Mouse (Mus musculus) liver, embryonic 11.5 days (tissue): ENCODE data around the gene Dnajc16. TPM values are rescaled to one million over a fixed set of nuclear protein-coding genes. Genes with fewer than 3 reads are reported as not detected.

Source experiments
- ATAC-seq: fragments of 200-750 bp; cut with Nextera tagmentation; replicated peaks from 2 replicates; pipeline ENCODE4 v1.8.0; 2017; ENCODE audit warnings: moderate number of reproducible peaks, mild to moderate bottlenecking, moderate TSS enrichment, moderate library complexity; ENCODE audit not compliant: low FRiP score
- DNase-seq: peaks from one replicate; pipeline ENCODE4 v3.0.0-alpha.2; 2017; ENCODE audit warnings: low spot score
- H3K27ac ChIP-seq: fragments of 300-500 bp; sonication (generic); 2 replicates; pipeline ENCODE4 v1.5.1; 2014; ENCODE audit warnings: mild to moderate bottlenecking, low read depth, low read length, control low read depth
- H3K27me3 ChIP-seq: fragments of 300-500 bp; sonication (generic); replicated peaks from 2 replicates; pipeline ENCODE4 v1.6.1; 2014; ENCODE audit warnings: low read length, mixed read lengths; ENCODE audit not compliant: control insufficient read depth, insufficient read depth
- H3K36me3 ChIP-seq: fragments of 300-500 bp; sonication (generic); 2 replicates; pipeline ENCODE4 v1.6.1; 2014; ENCODE audit warnings: mild to moderate bottlenecking, low read length, moderate library complexity, mixed read lengths; ENCODE audit not compliant: control insufficient read depth, insufficient read depth
- H3K4me1 ChIP-seq: fragments of 300-500 bp; sonication (generic); replicated peaks from 2 replicates; pipeline ENCODE4 v1.6.1; 2014; ENCODE audit warnings: low read length, mixed read lengths; ENCODE audit not compliant: control insufficient read depth, insufficient read depth
- H3K4me2 ChIP-seq: fragments of 300-500 bp; sonication (generic); 2 replicates; pipeline ENCODE4 v1.6.1; 2014; ENCODE audit warnings: mild to moderate bottlenecking, control low read depth, moderate library complexity
- H3K4me3 ChIP-seq: fragments of 300-500 bp; sonication (generic); 2 replicates; pipeline ENCODE4 v1.5.1; 2014; ENCODE audit warnings: low read depth, low read length, control low read depth
- H3K9ac ChIP-seq: fragments of 300-500 bp; sonication (generic); 2 replicates; pipeline ENCODE4 v1.6.1; 2014; ENCODE audit warnings: low read depth, low read length, control low read depth
- H3K9me3 ChIP-seq: fragments of 300-500 bp; sonication (generic); 2 replicates; pipeline ENCODE4 v1.6.1; 2016; ENCODE audit warnings: low read length, inconsistent platforms, mixed read lengths; ENCODE audit not compliant: control insufficient read depth
- WGBS: fragments of 180-500 bp; shearing (Covaris S2); extraction: QIAGEN DNeasy Blood & Tissue Kit; methylation state at CpG from one replicate; pipeline ENCODE4 v1.1.7; 2014; 5-methylcytosine and 5-hydroxymethylcytosine counted together
- polyA plus RNA-seq: library from polyadenylated mRNA; unstranded; fragments of >200 nt; fragmentation: Nextera tagmentation; extraction: Ambion mirVana; gene quantifications from 2 replicates; pipeline ENCODE4 v1.2.1, GENCODE M21; 2014

Gene Dnajc16
- polyA plus RNA-seq, 1 experiment from 2014 or later: 4.0 TPM

DNA sequence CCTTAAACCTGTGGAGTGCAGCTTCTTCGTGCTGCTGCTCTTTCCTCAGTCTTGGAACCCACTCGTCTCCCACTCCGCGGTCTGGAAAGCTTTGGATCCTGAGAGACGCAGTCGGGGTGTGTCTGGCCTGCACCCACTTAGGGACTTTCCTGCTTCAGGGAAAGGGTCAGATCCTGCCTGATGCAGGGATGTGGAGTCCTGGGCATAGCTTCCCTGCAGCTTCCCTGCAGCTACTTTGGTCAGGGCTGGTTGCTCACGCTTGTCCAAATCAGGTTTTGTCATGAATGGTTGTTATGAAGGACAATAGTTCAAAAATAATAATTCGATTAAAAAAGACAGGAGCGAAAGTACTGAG, 55.5 kb downstream of the Dnajc16 start:
- ATAC-seq (no peak; the same call in 1 of the 2 replicates), DNase-seq (no peak)
- Histone ChIP-seq H3K9ac (no peak overlapping the region), H3K4me1 (peaks cover 8% of the 10 kb centered on the region), H3K36me3 (no peaks in the 10 kb centered on the region), H3K9me3 (no peaks in the 10 kb centered on the region), H3K27ac (no peak overlapping the region), H3K4me2 (peak overlapping the region; percentile 66), H3K4me3 (peak overlapping the region; percentile 41; the same call in 1 of the 2 replicates), H3K27me3 (no peaks in the 10 kb centered on the region)
- 30% methylated on average over 9 of the region's 9 CpGs for WGBS

- DNase-seq (peak; percentile 83), ATAC-seq (peak; percentile 95)
- peaks cover 8% of the 10 kb centered on the region for H3K4me1 ChIP-seq
- H3K27me3 ChIP-seq: no peaks in the 10 kb centered on the region
- H3K36me3 ChIP-seq: no peaks in the 10 kb centered on the region
- H3K9ac ChIP-seq: peak overlapping the region; percentile 55; the same call in 1 of the 2 replicates
- 0 out of 2 replicates have a peak overlapping the region, but pooled peaks have one; percentile 1 for H3K27ac ChIP-seq
- peak overlapping the region; percentile 41 for H3K4me3 ChIP-seq
- H3K4me2 ChIP-seq: peak overlapping the region; percentile 66
- whole genome bisulfite sequencing: 11% methylated on average over 24 of the region's 24 CpGs
- no peaks in the 10 kb centered on the region for H3K9me3 ChIP-seq
These were observed 56.1 kb downstream of the Dnajc16 start for GRCm38 (mm10) chr4:141734446-141735205.

GRCm38 (mm10) chr4:141731766-141732165, 59.0 kb downstream of the Dnajc16 start:
- Histone ChIP-seq H3K27ac (peak overlapping the region; percentile 36; the same call in 1 of the 2 replicates), H3K4me3 (no peak overlapping the region), H3K9me3 (no peaks in the 10 kb centered on the region), H3K4me2 (no peak overlapping the region), H3K27me3 (no peaks in the 10 kb centered on the region), H3K9ac (no peak overlapping the region), H3K36me3 (no peaks in the 10 kb centered on the region), H3K4me1 (peaks cover 8% of the 10 kb centered on the region)
- ATAC-seq (no peak), DNase-seq (no peak)
- 58% methylated on average over 5 of the region's 5 CpGs for WGBS

GRCm38 (mm10) chr4:141730401-141730800, 60.3 kb downstream of the Dnajc16 start:
- no peak overlapping the region for H3K27ac ChIP-seq
- no peak overlapping the region for H3K4me3 ChIP-seq
- H3K36me3 ChIP-seq: no peaks in the 10 kb centered on the region
- H3K4me1 ChIP-seq: peaks cover 10% of the 10 kb centered on the region
- ATAC-seq: no peak
- DNase-seq: no peak
- H3K9ac ChIP-seq: no peak overlapping the region
- WGBS: 86% methylated on average over 13 of the region's 13 CpGs
- no peaks in the 10 kb centered on the region for H3K27me3 ChIP-seq
- no peak overlapping the region for H3K4me2 ChIP-seq
- no peaks in the 10 kb centered on the region for H3K9me3 ChIP-seq

DNA sequence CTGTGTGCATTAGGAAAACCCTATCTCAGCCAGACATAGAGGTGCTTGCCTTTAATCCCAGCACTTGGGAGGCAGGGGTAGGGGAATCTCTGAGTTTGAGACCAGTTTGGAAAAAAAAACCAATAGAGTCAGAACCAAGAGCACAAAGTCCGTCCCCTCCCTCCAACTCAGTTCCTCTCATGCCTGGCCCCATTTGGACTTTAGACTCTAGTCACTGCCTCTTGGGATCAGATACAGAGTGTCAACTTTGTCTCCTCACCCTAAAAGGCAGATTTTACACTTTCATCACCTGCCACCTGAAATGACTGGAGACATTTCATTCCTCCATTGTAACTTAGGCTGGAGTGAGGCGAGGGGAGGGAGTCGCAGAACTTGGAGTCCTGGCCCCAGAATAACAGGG, 61.5 kb downstream of the Dnajc16 start:
- H3K9me3 ChIP-seq: no peaks in the 10 kb centered on the region
- no peaks in the 10 kb centered on the region for H3K36me3 ChIP-seq
- no peak overlapping the region for H3K4me3 ChIP-seq
- 78% methylated on average over 3 of the region's 3 CpGs for WGBS
- no peak for DNase-seq
- H3K9ac ChIP-seq: no peak overlapping the region
- H3K27me3 ChIP-seq: no peaks in the 10 kb centered on the region
- H3K27ac ChIP-seq: 0 out of 2 replicates have a peak overlapping the region, but pooled peaks have one; percentile 13
- no peak overlapping the region for H3K4me2 ChIP-seq
- no peak for ATAC-seq
- peaks cover 6% of the 10 kb centered on the region; the same call in 1 of the 2 replicates for H3K4me1 ChIP-seq

DNA sequence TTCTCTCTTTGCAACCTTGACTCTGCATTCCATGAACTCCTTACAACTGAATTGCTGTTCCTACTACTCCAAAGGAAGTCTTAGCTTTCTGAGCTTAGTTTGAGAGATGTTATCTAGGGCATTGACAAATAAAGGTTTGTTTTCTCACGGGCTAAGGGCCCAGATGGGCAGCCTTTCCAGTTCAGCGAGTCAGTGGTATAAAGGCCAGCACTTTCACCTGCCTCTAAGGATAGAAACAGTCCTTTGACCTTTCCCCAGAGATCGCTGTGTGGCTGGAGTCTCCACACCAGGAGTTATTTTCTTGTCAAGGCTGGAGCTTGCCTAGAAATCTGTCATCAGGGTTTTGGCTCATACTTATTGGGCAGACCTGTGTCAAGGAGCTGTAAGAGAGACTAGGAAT, 65.0 kb downstream of the Dnajc16 start:
- Histone ChIP-seq H3K4me3 (no peak overlapping the region), H3K4me1 (peaks cover 21% of the 10 kb centered on the region), H3K9me3 (no peaks in the 10 kb centered on the region), H3K27me3 (no peaks in the 10 kb centered on the region), H3K27ac (no peak overlapping the region), H3K36me3 (peaks cover 1% of the 10 kb centered on the region; the same call in 1 of the 2 replicates), H3K9ac (no peak overlapping the region), H3K4me2 (no peak overlapping the region)
- DNase-seq: no peak
- 51% methylated on average over 3 of the region's 3 CpGs for WGBS
- no peak for ATAC-seq

DNA sequence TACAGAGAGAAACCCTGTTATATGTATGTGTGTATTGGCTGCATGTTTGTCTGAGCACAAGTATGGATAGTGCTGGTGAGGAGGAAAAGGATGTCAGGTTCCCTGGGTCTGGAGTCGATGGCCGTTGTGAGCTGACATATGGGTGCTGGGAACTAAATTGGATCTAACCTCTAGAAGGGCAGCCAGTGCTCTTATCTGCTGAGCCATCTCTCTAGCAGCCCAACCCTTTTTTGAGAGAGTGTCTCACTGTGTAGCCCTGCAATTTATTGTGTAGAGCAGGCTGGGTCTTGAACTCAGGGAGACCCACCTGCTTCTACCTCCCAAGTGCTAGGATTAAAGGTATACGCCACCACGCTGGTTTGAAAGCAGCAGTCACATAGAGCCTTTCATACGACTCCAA, 65.5 kb downstream of the Dnajc16 start:
- Histone ChIP-seq H3K27ac (no peak overlapping the region; the same call in 1 of the 2 replicates), H3K36me3 (peaks cover 4% of the 10 kb centered on the region), H3K4me2 (no peak overlapping the region), H3K9me3 (no peaks in the 10 kb centered on the region), H3K9ac (no peak overlapping the region), H3K4me1 (peaks cover 21% of the 10 kb centered on the region), H3K4me3 (no peak overlapping the region), H3K27me3 (no peaks in the 10 kb centered on the region)
- ATAC-seq (no peak), DNase-seq (no peak)
- 75% methylated on average over 5 of the region's 5 CpGs for WGBS

DNA sequence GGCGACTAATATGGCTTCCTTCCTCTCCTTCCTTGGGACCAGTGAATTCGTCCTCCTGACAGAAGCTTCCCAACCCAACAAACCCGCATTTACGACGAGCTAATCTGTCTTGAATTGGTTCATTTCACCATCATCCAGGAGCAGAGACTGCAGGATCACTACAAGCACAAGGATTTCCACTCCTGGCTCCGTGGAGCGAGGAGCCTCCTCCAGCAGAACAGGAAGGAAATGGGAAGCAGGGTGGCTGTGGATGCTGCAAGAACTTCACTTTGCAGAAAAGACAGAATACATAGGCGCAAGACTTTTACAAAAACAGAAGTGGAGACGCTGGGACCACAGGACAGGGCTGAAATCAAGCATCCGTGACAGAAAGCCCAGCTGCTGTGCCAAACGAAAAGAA, 66.1 kb downstream of the Dnajc16 start:
- Histone ChIP-seq H3K27ac (no peak overlapping the region; the same call in 1 of the 2 replicates), H3K36me3 (peaks cover 10% of the 10 kb centered on the region), H3K4me3 (no peak overlapping the region), H3K4me1 (peaks cover 26% of the 10 kb centered on the region), H3K27me3 (no peaks in the 10 kb centered on the region), H3K9ac (no peak overlapping the region), H3K9me3 (no peaks in the 10 kb centered on the region), H3K4me2 (peak overlapping the region; percentile 6; the same call in 1 of the 2 replicates)
- DNase-seq (no peak), ATAC-seq (no peak)
- 54% methylated on average over 11 of the region's 11 CpGs for WGBS

DNA sequence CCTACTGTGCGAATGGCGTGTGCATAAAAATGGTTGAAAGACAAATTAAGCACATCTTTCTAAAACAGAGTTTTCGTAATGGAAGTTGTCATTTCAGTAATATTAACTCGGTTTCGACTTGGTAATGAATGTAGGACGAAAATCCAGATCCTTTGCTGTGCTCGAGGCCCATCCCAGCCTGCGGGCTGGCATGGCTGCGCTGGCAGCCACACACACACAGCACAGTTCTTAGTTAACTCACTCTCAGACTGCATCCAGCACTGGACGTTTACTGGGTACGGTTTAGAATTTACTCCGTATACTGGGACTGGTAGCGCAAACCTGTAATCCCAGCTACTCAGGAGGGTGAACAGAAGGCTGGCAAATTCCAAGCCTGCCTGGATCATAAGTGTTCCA, 67.1 kb downstream of the Dnajc16 start:
- peaks cover 10% of the 10 kb centered on the region for H3K36me3 ChIP-seq
- WGBS: 15% methylated on average over 13 of the region's 13 CpGs
- peak overlapping the region; percentile 100 for H3K4me3 ChIP-seq
- H3K27ac ChIP-seq: peak overlapping the region; percentile 85; the same call in 1 of the 2 replicates
- H3K9ac ChIP-seq: peak overlapping the region; percentile 86
- H3K9me3 ChIP-seq: no peaks in the 10 kb centered on the region
- H3K27me3 ChIP-seq: no peaks in the 10 kb centered on the region
- peak overlapping the region; percentile 91 for H3K4me2 ChIP-seq
- H3K4me1 ChIP-seq: peaks cover 28% of the 10 kb centered on the region
- peak; percentile 61 for ATAC-seq
- DNase-seq: no peak
